In genomic region chr15:9088683-9089072, GRCm38 (mm10) we compare ENCODE assay signal across 17 mouse cellular contexts. TPM values are rescaled to one million over a fixed set of nuclear protein-coding genes. Genes with fewer than 3 reads are reported as not detected.
DNase-seq lines count a peak whose midpoint lies in the region; ATAC-seq and TF ChIP-seq lines count a peak whose summit lies in the region.
"Had no signal": no experiment of that assay in that cellular context is flagged by ENCODE, and none has a peak within 500 bp of the region (broad histone marks: within the 10 kb centered on the region; RNA-seq: fewer than 3 reads in every experiment).

No protein-coding gene starts in this region.

- peaks cover 43% of the 10 kb centered on the region for H3K36me3 ChIP-seq in heart, embryonic 12.5 days
- peaks cover 19% of the 10 kb centered on the region for H3K36me3 ChIP-seq in embryonic facial prominence, embryonic 15.5 days
- peaks cover 39% of the 10 kb centered on the region for H3K36me3 ChIP-seq in intestine, embryonic 14.5 days (ENCODE audit: control insufficient read depth, insufficient read depth, low read length)

- no peak for ATAC-seq in heart, embryonic 12.5 days (ENCODE audit: insufficient number of reproducible peaks, low FRiP score)
- ATAC-seq in embryonic facial prominence, embryonic 15.5 days (ENCODE audit: insufficient number of reproducible peaks, low FRiP score, low TSS enrichment, low read depth) = peak; percentile 39; the same call in 1 of the 2 replicates
- peak; percentile 67 for ATAC-seq in intestine, embryonic 14.5 days (replicated peaks; ENCODE audit: low FRiP score, low TSS enrichment, low read depth)
- ATAC-seq: forebrain, embryonic 16.5 days had no signal

- H3K9me3 ChIP-seq in heart, embryonic 12.5 days (replicated peaks) = no peaks in the 10 kb centered on the region
- no peaks in the 10 kb centered on the region for H3K9me3 ChIP-seq in embryonic facial prominence, embryonic 15.5 days (replicated peaks)
- H3K9me3 ChIP-seq in intestine, embryonic 14.5 days (ENCODE audit: control insufficient read depth, low read length) = no peaks in the 10 kb centered on the region
- H3K9me3 ChIP-seq: heart, embryonic 15.5 days; limb, embryonic 15.5 days; lung, embryonic 15.5 days; neural tube, embryonic 12.5 days had no signal

- peak overlapping the region; percentile 47 for H3K27ac ChIP-seq in heart, embryonic 12.5 days (ENCODE audit: poor library complexity, severe bottlenecking)
- peak overlapping the region; percentile 46 for H3K27ac ChIP-seq in layer of hippocampus, adult 2 months
- no peak overlapping the region for H3K27ac ChIP-seq in embryonic facial prominence, embryonic 15.5 days (replicated peaks)
- peak overlapping the region; percentile 40; the same call in 1 of the 2 replicates for H3K27ac ChIP-seq in intestine, embryonic 14.5 days (ENCODE audit: low read depth)
- H3K27ac ChIP-seq: heart, embryonic 15.5 days; limb, embryonic 15.5 days; lung, embryonic 15.5 days; neural tube, embryonic 12.5 days had no signal

- no peaks in the 10 kb centered on the region for H3K27me3 ChIP-seq in heart, embryonic 12.5 days (replicated peaks)
- H3K27me3 ChIP-seq in embryonic facial prominence, embryonic 15.5 days = no peaks in the 10 kb centered on the region
- H3K27me3 ChIP-seq in intestine, embryonic 14.5 days (replicated peaks; ENCODE audit: control insufficient read depth, insufficient read depth, low read length) = no peaks in the 10 kb centered on the region
- H3K27me3 ChIP-seq: heart, embryonic 15.5 days; limb, embryonic 15.5 days; lung, embryonic 15.5 days; neural tube, embryonic 12.5 days had no signal

- H3K4me1 ChIP-seq in heart, embryonic 12.5 days (replicated peaks) = peaks cover 40% of the 10 kb centered on the region
- no peaks in the 10 kb centered on the region for H3K4me1 ChIP-seq in embryonic facial prominence, embryonic 15.5 days
- peaks cover 3% of the 10 kb centered on the region; the same call in 1 of the 2 replicates for H3K4me1 ChIP-seq in intestine, embryonic 14.5 days (replicated peaks; ENCODE audit: control insufficient read depth, insufficient read depth, low read length)
- H3K4me1 ChIP-seq: limb, embryonic 15.5 days; neural tube, embryonic 12.5 days had no signal

- 83% methylated on average over 8 of the region's 8 CpGs for WGBS in heart, embryonic 12.5 days
- whole genome bisulfite sequencing in embryonic facial prominence, embryonic 15.5 days = 66% methylated on average over 8 of the region's 8 CpGs
- WGBS in intestine, embryonic 14.5 days = 59% methylated on average over 8 of the region's 8 CpGs

- DNase-seq in heart, adult 9 months (ENCODE audit: low spot score in 2 of 2) = no peak
- DNase-seq in layer of hippocampus, adult 2 months (ENCODE audit: low spot score in 2 of 2) = no peak
- DNase-seq in layer of hippocampus, postnatal 25 days (ENCODE audit: extremely low spot score in 1 of 2, low spot score in 1 of 2) = no peak
- DNase-seq in intestine, embryonic 14.5 days (ENCODE audit: low spot score) = no peak
- no peak for DNase-seq in MN1 (ENCODE audit: low spot score)
- DNase-seq in retina, postnatal 1 day = no peak
- DNase-seq: adrenal gland, adult 2 months; cerebellum, postnatal 10 days; layer of hippocampus, postnatal 36 days; thymus, postnatal 4 days had no signal

- no peak overlapping the region for H3K4me2 ChIP-seq in heart, embryonic 12.5 days
- no peak overlapping the region for H3K4me2 ChIP-seq in embryonic facial prominence, embryonic 15.5 days (replicated peaks)
- H3K4me2 ChIP-seq in intestine, embryonic 14.5 days (ENCODE audit: low read length) = no peak overlapping the region
- H3K4me2 ChIP-seq: heart, embryonic 15.5 days; limb, embryonic 15.5 days; lung, embryonic 15.5 days; neural tube, embryonic 12.5 days had no signal

- no peak overlapping the region for H3K9ac ChIP-seq in heart, embryonic 12.5 days
- H3K9ac ChIP-seq in embryonic facial prominence, embryonic 15.5 days = no peak overlapping the region
- no peak overlapping the region for H3K9ac ChIP-seq in intestine, embryonic 14.5 days (ENCODE audit: low read length)
- H3K9ac ChIP-seq: heart, embryonic 15.5 days; limb, embryonic 15.5 days; lung, embryonic 15.5 days; neural tube, embryonic 12.5 days had no signal

- H3K4me3 ChIP-seq in heart, embryonic 12.5 days = no peak overlapping the region
- no peak overlapping the region for H3K4me3 ChIP-seq in layer of hippocampus, adult 2 months
- no peak overlapping the region for H3K4me3 ChIP-seq in embryonic facial prominence, embryonic 15.5 days (replicated peaks)
- H3K4me3 ChIP-seq in intestine, embryonic 14.5 days (ENCODE audit: low read depth, low read length) = no peak overlapping the region
- H3K4me3 ChIP-seq: heart, embryonic 15.5 days; limb, embryonic 15.5 days; lung, embryonic 15.5 days; neural tube, embryonic 12.5 days had no signal

- no peak for TF ChIP-seq CTCF in layer of hippocampus, adult 2 months (conservative IDR thresholded peaks at IDR 0.05)

RNA-seq across cellular contexts. Expression of gene Nadk2, which starts 17.6 kb away (rescaled TPM):
- polyA plus RNA-seq in heart, embryonic 12.5 days (2016; fragmentation: Nextera tagmentation; extraction: Ambion mirVana) = 72.6 and 73.2 TPM in 2 replicates
- total RNA-seq in layer of hippocampus, adult 2 months (2021) = 10 to 100 TPM; 64.4 to 69.3 TPM
- total RNA-seq in layer of hippocampus, postnatal 25 days (2021) = 10 to 100 TPM; 61.0 to 64.9 TPM
- 24.5 and 25.2 TPM in 2 replicates for polyA plus RNA-seq in embryonic facial prominence, embryonic 15.5 days (2015; fragmentation: Nextera tagmentation; extraction: Ambion mirVana)
- 44.6 and 46.5 TPM in 2 replicates for polyA plus RNA-seq in intestine, embryonic 14.5 days (2014; fragmentation: Nextera tagmentation; extraction: Ambion mirVana)

RNA-seq across cellular contexts. Expression of gene Lmbrd2, which starts 51.7 kb away (rescaled TPM):
- 2.1 and 3.3 TPM in 2 replicates for polyA plus RNA-seq in heart, embryonic 12.5 days (2016; fragmentation: Nextera tagmentation; extraction: Ambion mirVana)
- total RNA-seq in layer of hippocampus, adult 2 months (2021) = 10 to 100 TPM; 58.5 to 59.4 TPM
- total RNA-seq in layer of hippocampus, postnatal 25 days (2021) = 10 to 100 TPM; 58.7 to 59.2 TPM
- polyA plus RNA-seq in embryonic facial prominence, embryonic 15.5 days (2015; fragmentation: Nextera tagmentation; extraction: Ambion mirVana) = 2.2 and 3.3 TPM in 2 replicates
- polyA plus RNA-seq in intestine, embryonic 14.5 days (2014; fragmentation: Nextera tagmentation; extraction: Ambion mirVana) = 4.6 and 4.9 TPM in 2 replicates
